Mouse (Mus musculus): ENCODE results near the gene Lrrc73.

GRCm38 (mm10) chr17:46272058-46272457 lies 18.7 kb downstream of the Lrrc73 start:
- TF ChIP-seq CTCF (IDR thresholded peaks at IDR 0.05; ENCODE audit: low read depth) (no peak), EP300 (IDR thresholded peaks at IDR 0.05; ENCODE audit: low read depth) (no peak)
